11 mouse cellular contexts compared by ENCODE assay signal in the genomic region with DNA sequence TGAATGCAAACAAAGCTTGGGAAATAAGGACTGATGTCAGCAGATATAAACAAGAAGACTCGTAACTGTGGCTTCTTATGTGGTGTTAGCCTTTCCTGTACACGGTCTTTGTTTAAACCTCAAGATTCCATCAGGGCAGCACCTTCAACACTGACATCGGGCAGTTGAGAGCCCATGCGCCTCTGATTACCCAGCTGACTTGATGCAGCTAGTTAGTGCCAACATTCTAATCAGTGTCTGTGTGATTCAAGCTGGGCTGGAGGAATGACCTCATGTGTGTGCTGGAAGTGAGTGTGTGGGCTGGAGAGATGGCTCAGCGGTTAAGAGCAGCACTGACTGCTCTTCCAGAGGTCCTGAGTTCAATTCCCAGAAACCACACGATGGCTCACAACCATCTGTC.
A peak's percentile ranks its signal among the peaks of the same experiment; 100 is the strongest.
DNase-seq lines count a peak whose midpoint lies in the region; ATAC-seq and TF ChIP-seq lines count a peak whose summit lies in the region.
"Had no signal": no experiment of that assay in that cellular context is flagged by ENCODE, and none has a peak within 500 bp of the region (broad histone marks: within the 10 kb centered on the region; RNA-seq: fewer than 3 reads in every experiment).

No protein-coding gene starts in this region.

- no peak for DNase-seq in heart, postnatal 0 days (ENCODE audit: low spot score)
- DNase-seq in heart, adult 8-10 months (ENCODE audit: low spot score): no peak
- DNase-seq in 416B (ENCODE audit: low read depth) (peak; percentile 48), ES-CJ7 (ENCODE audit: low read depth, low spot score) (peak; percentile 31)
- DNase-seq in embryo, embryonic 9.5 days (ENCODE audit: extremely low spot score): no peak
- DNase-seq in left cerebral cortex, postnatal 4 days: no peak
- DNase-seq: cerebellum, adult 11 months; thymus, adult 2 months had no signal

- peak overlapping the region; percentile 82; the same call in 1 of the 2 replicates for H3K27ac ChIP-seq in heart, postnatal 0 days (ENCODE audit: low read depth)
- 0 out of 2 replicates have a peak overlapping the region, but pooled peaks have one; percentile 84 for H3K27ac ChIP-seq in limb, embryonic 15.5 days
- H3K27ac ChIP-seq: liver, embryonic 14.5 days had no signal

- no peak for TF ChIP-seq EP300 in heart, postnatal 0 days (IDR thresholded peaks at IDR 0.05; ENCODE audit: low read depth)

- H3K36me3 ChIP-seq in heart, postnatal 0 days (replicated peaks; ENCODE audit: control insufficient read depth, insufficient read depth, low read length): no peaks in the 10 kb centered on the region
- no peaks in the 10 kb centered on the region for H3K36me3 ChIP-seq in limb, embryonic 15.5 days

- 0 out of 2 replicates have a peak, but pooled peaks cover 12% of the 10 kb centered on the region for H3K4me1 ChIP-seq in heart, postnatal 0 days (ENCODE audit: control insufficient read depth, insufficient read depth)
- H3K4me1 ChIP-seq in limb, embryonic 15.5 days: peaks cover 19% of the 10 kb centered on the region

- H3K4me2 ChIP-seq in heart, postnatal 0 days (ENCODE audit: low read depth, low read length): no peak overlapping the region
- no peak overlapping the region for H3K4me2 ChIP-seq in limb, embryonic 15.5 days

- no peak overlapping the region for H3K4me3 ChIP-seq in heart, postnatal 0 days (ENCODE audit: low read depth, low read length)
- H3K4me3 ChIP-seq in limb, embryonic 15.5 days: no peak overlapping the region
- H3K4me3 ChIP-seq: layer of hippocampus, adult 2 months had no signal

- ATAC-seq in heart, postnatal 0 days (ENCODE audit: insufficient read depth, low read depth): no peak
- ATAC-seq in limb, embryonic 15.5 days (ENCODE audit: insufficient number of reproducible peaks, low FRiP score, low TSS enrichment, low read depth): no peak

- WGBS in heart, postnatal 0 days: 52% methylated on average over 6 of the region's 6 CpGs
- 85% methylated on average over 6 of the region's 6 CpGs for WGBS in limb, embryonic 15.5 days

- no peak for TF ChIP-seq CTCF in heart, postnatal 0 days (IDR thresholded peaks at IDR 0.05; ENCODE audit: low read depth)

- intact Hi-C loops in left cerebral cortex, postnatal 4 days (cut with DNase I): no loop called here

- no peaks in the 10 kb centered on the region for H3K27me3 ChIP-seq in heart, postnatal 0 days (ENCODE audit: control insufficient read depth, insufficient read depth, low read length)
- H3K27me3 ChIP-seq in limb, embryonic 15.5 days: no peaks in the 10 kb centered on the region

- H3K9me3 ChIP-seq in heart, postnatal 0 days (replicated peaks; ENCODE audit: control insufficient read depth, low read length): no peaks in the 10 kb centered on the region
- H3K9me3 ChIP-seq in limb, embryonic 15.5 days: no peaks in the 10 kb centered on the region

- no peak overlapping the region for H3K9ac ChIP-seq in heart, postnatal 0 days (replicated peaks; ENCODE audit: low read depth, low read length)
- H3K9ac ChIP-seq in limb, embryonic 15.5 days: no peak overlapping the region
- H3K9ac ChIP-seq: liver, embryonic 14.5 days had no signal

Comparison
In these comparisons a context has a peak if more than half of its experiments do, and no peak if none do; other contexts are left out.
1. DNase-seq: peak in 416B (single experiment) and ES-CJ7 (single experiment); none in heart, postnatal 0 days (single experiment), heart, adult 8-10 months (single experiment), embryo, embryonic 9.5 days (single experiment) and left cerebral cortex, postnatal 4 days (single experiment).